Mouse (Mus musculus): ENCODE results near the gene Mtmr12. TPM values are rescaled to one million over a fixed set of nuclear protein-coding genes. Genes with fewer than 3 reads are reported as not detected.

The Mtmr12 gene
- polyA plus RNA-seq, 1 experiment from 2014 or later: 8.2 TPM

- Histone ChIP-seq H3K9ac (ENCODE audit: low read length) (no peak overlapping the region), H3K9me3 (replicated peaks; ENCODE audit: control insufficient read depth, low read length) (no peaks in the 10 kb centered on the region), H3K27me3 (replicated peaks; ENCODE audit: control insufficient read depth, insufficient read depth, low read length) (no peaks in the 10 kb centered on the region), H3K36me3 (ENCODE audit: control insufficient read depth, insufficient read depth, low read length) (peaks cover 28% of the 10 kb centered on the region), H3K4me2 (ENCODE audit: low read length) (no peak overlapping the region), H3K4me1 (ENCODE audit: control insufficient read depth, insufficient read depth, low read length) (no peaks in the 10 kb centered on the region), H3K27ac (ENCODE audit: low read depth, low read length) (no peak overlapping the region), H3K4me3 (ENCODE audit: low read depth, low read length) (no peak overlapping the region)
- WGBS: 93% methylated on average over 15 of the region's 15 CpGs
- ATAC-seq: no peak
- no peak for DNase-seq (ENCODE audit: low spot score)
Observed at GRCm38 (mm10) chr15:12251416-12252140, 46.8 kb downstream of the Mtmr12 start.

- ATAC-seq (no peak), DNase-seq (ENCODE audit: low spot score) (no peak)
- peaks cover 24% of the 10 kb centered on the region for H3K36me3 ChIP-seq (ENCODE audit: control insufficient read depth, insufficient read depth, low read length)
- H3K4me3 ChIP-seq (ENCODE audit: low read depth, low read length): no peak overlapping the region
- no peak overlapping the region for H3K27ac ChIP-seq (ENCODE audit: low read depth, low read length)
- H3K4me2 ChIP-seq (ENCODE audit: low read length): no peak overlapping the region
- H3K4me1 ChIP-seq (ENCODE audit: control insufficient read depth, insufficient read depth, low read length): no peaks in the 10 kb centered on the region
- no peaks in the 10 kb centered on the region for H3K9me3 ChIP-seq (replicated peaks; ENCODE audit: control insufficient read depth, low read length)
- no peak overlapping the region for H3K9ac ChIP-seq (ENCODE audit: low read length)
- 98% methylated on average over 2 of the region's 2 CpGs for WGBS
- H3K27me3 ChIP-seq (replicated peaks; ENCODE audit: control insufficient read depth, insufficient read depth, low read length): no peaks in the 10 kb centered on the region
Observed at GRCm38 (mm10) chr15:12252141-12252489, 47.3 kb downstream of the Mtmr12 start.

- H3K4me2 ChIP-seq (ENCODE audit: low read length): no peak overlapping the region
- H3K27ac ChIP-seq (ENCODE audit: low read depth, low read length): no peak overlapping the region
- peaks cover 47% of the 10 kb centered on the region for H3K36me3 ChIP-seq (ENCODE audit: control insufficient read depth, insufficient read depth, low read length)
- no peak overlapping the region for H3K4me3 ChIP-seq (ENCODE audit: low read depth, low read length)
- ATAC-seq (no peak), DNase-seq (ENCODE audit: low spot score) (no peak)
- H3K27me3 ChIP-seq (replicated peaks; ENCODE audit: control insufficient read depth, insufficient read depth, low read length): no peaks in the 10 kb centered on the region
- no peaks in the 10 kb centered on the region for H3K9me3 ChIP-seq (replicated peaks; ENCODE audit: control insufficient read depth, low read length)
- H3K4me1 ChIP-seq (ENCODE audit: control insufficient read depth, insufficient read depth, low read length): no peaks in the 10 kb centered on the region
- 95% methylated on average over 16 of the region's 16 CpGs for WGBS
- no peak overlapping the region for H3K9ac ChIP-seq (ENCODE audit: low read length)
Observed at GRCm38 (mm10) chr15:12257730-12258494, 53.1 kb downstream of the Mtmr12 start.

GRCm38 (mm10) chr15:12263056-12263455 lies 58.2 kb downstream of the Mtmr12 start:
- H3K27me3 ChIP-seq (replicated peaks; ENCODE audit: control insufficient read depth, insufficient read depth, low read length): no peaks in the 10 kb centered on the region
- no peak overlapping the region for H3K4me2 ChIP-seq (ENCODE audit: low read length)
- H3K36me3 ChIP-seq (ENCODE audit: control insufficient read depth, insufficient read depth, low read length): peaks cover 76% of the 10 kb centered on the region
- no peak overlapping the region for H3K9ac ChIP-seq (ENCODE audit: low read length)
- no peaks in the 10 kb centered on the region for H3K4me1 ChIP-seq (ENCODE audit: control insufficient read depth, insufficient read depth, low read length)
- H3K4me3 ChIP-seq (ENCODE audit: low read depth, low read length): no peak overlapping the region
- H3K27ac ChIP-seq (ENCODE audit: low read depth, low read length): no peak overlapping the region
- ATAC-seq: no peak
- 97% methylated on average over 3 of the region's 3 CpGs for WGBS
- no peaks in the 10 kb centered on the region for H3K9me3 ChIP-seq (replicated peaks; ENCODE audit: control insufficient read depth, low read length)
- no peak for DNase-seq (ENCODE audit: low spot score)

GRCm38 (mm10) chr15:12266460-12266859 lies 61.6 kb downstream of the Mtmr12 start:
- H3K27me3 ChIP-seq (replicated peaks; ENCODE audit: control insufficient read depth, insufficient read depth, low read length): no peaks in the 10 kb centered on the region
- DNase-seq (ENCODE audit: low spot score) (no peak), ATAC-seq (no peak)
- no peak overlapping the region for H3K27ac ChIP-seq (ENCODE audit: low read depth, low read length)
- H3K36me3 ChIP-seq (ENCODE audit: control insufficient read depth, insufficient read depth, low read length): peaks cover 82% of the 10 kb centered on the region
- H3K4me1 ChIP-seq (ENCODE audit: control insufficient read depth, insufficient read depth, low read length): no peaks in the 10 kb centered on the region
- H3K9me3 ChIP-seq (replicated peaks; ENCODE audit: control insufficient read depth, low read length): no peaks in the 10 kb centered on the region
- H3K9ac ChIP-seq (ENCODE audit: low read length): no peak overlapping the region
- H3K4me3 ChIP-seq (ENCODE audit: low read depth, low read length): no peak overlapping the region
- 83% methylated on average over 8 of the region's 8 CpGs for WGBS
- no peak overlapping the region for H3K4me2 ChIP-seq (ENCODE audit: low read length)

- Histone ChIP-seq H3K36me3 (ENCODE audit: control insufficient read depth, insufficient read depth, low read length) (peaks cover 68% of the 10 kb centered on the region), H3K4me3 (ENCODE audit: low read depth, low read length) (no peak overlapping the region), H3K4me1 (ENCODE audit: control insufficient read depth, insufficient read depth, low read length) (no peaks in the 10 kb centered on the region), H3K4me2 (ENCODE audit: low read length) (no peak overlapping the region), H3K9me3 (replicated peaks; ENCODE audit: control insufficient read depth, low read length) (no peaks in the 10 kb centered on the region), H3K27me3 (replicated peaks; ENCODE audit: control insufficient read depth, insufficient read depth, low read length) (no peaks in the 10 kb centered on the region), H3K27ac (ENCODE audit: low read depth, low read length) (no peak overlapping the region), H3K9ac (ENCODE audit: low read length) (no peak overlapping the region)
- ATAC-seq (peak; percentile 57; the same call in 1 of the 2 replicates), DNase-seq (ENCODE audit: low spot score) (peak; percentile 78)
- WGBS: 50% methylated on average over 1 of the region's 1 CpGs
Observed at GRCm38 (mm10) chr15:12268021-12268420, 63.2 kb downstream of the Mtmr12 start.

- H3K9me3 ChIP-seq (replicated peaks; ENCODE audit: control insufficient read depth, low read length): no peaks in the 10 kb centered on the region
- WGBS: 93% methylated on average over 9 of the region's 9 CpGs
- no peak for ATAC-seq
- H3K4me3 ChIP-seq (ENCODE audit: low read depth, low read length): no peak overlapping the region
- H3K27me3 ChIP-seq (replicated peaks; ENCODE audit: control insufficient read depth, insufficient read depth, low read length): no peaks in the 10 kb centered on the region
- no peaks in the 10 kb centered on the region for H3K4me1 ChIP-seq (ENCODE audit: control insufficient read depth, insufficient read depth, low read length)
- no peak overlapping the region for H3K27ac ChIP-seq (ENCODE audit: low read depth, low read length)
- no peak for DNase-seq (ENCODE audit: low spot score)
- no peak overlapping the region for H3K4me2 ChIP-seq (ENCODE audit: low read length)
- no peak overlapping the region for H3K9ac ChIP-seq (ENCODE audit: low read length)
- peaks cover 35% of the 10 kb centered on the region for H3K36me3 ChIP-seq (ENCODE audit: control insufficient read depth, insufficient read depth, low read length)
Observed at GRCm38 (mm10) chr15:12271340-12271739, 66.5 kb downstream of the Mtmr12 start.

GRCm38 (mm10) chr15:12273325-12274052 lies 68.7 kb downstream of the Mtmr12 start:
- ATAC-seq (peak; percentile 28), DNase-seq (ENCODE audit: low spot score) (no peak)
- Histone ChIP-seq H3K36me3 (ENCODE audit: control insufficient read depth, insufficient read depth, low read length) (peaks cover 22% of the 10 kb centered on the region), H3K27me3 (replicated peaks; ENCODE audit: control insufficient read depth, insufficient read depth, low read length) (no peaks in the 10 kb centered on the region), H3K9ac (ENCODE audit: low read length) (no peak overlapping the region), H3K27ac (ENCODE audit: low read depth, low read length) (no peak overlapping the region), H3K4me3 (ENCODE audit: low read depth, low read length) (no peak overlapping the region), H3K9me3 (replicated peaks; ENCODE audit: control insufficient read depth, low read length) (no peaks in the 10 kb centered on the region), H3K4me2 (ENCODE audit: low read length) (no peak overlapping the region), H3K4me1 (ENCODE audit: control insufficient read depth, insufficient read depth, low read length) (no peaks in the 10 kb centered on the region)
- 85% methylated on average over 12 of the region's 12 CpGs for WGBS

All from forebrain, embryonic 14.5 days (tissue).